Mouse (Mus musculus): ENCODE data around the gene Zgrf1. TPM values are rescaled to one million over a fixed set of nuclear protein-coding genes. Genes with fewer than 3 reads are reported as not detected.
A peak's percentile ranks its signal among the peaks of the same experiment; 100 is the strongest.

The Zgrf1 gene
- 2.8 and 3.2 TPM in 2 replicates for total RNA-seq (2021)
- long read RNA-seq, experiment 1, partial matches to known transcripts = 1 of 4 reads
- long read RNA-seq, experiment 1, other reads (novel, unspliced or antisense) = 2 of 4 reads
- long read RNA-seq, experiment 2, partial matches to known transcripts = 1 of 1 reads
- long read RNA-seq, experiment 2, other reads (novel, unspliced or antisense) = 0 of 1 reads

DNA sequence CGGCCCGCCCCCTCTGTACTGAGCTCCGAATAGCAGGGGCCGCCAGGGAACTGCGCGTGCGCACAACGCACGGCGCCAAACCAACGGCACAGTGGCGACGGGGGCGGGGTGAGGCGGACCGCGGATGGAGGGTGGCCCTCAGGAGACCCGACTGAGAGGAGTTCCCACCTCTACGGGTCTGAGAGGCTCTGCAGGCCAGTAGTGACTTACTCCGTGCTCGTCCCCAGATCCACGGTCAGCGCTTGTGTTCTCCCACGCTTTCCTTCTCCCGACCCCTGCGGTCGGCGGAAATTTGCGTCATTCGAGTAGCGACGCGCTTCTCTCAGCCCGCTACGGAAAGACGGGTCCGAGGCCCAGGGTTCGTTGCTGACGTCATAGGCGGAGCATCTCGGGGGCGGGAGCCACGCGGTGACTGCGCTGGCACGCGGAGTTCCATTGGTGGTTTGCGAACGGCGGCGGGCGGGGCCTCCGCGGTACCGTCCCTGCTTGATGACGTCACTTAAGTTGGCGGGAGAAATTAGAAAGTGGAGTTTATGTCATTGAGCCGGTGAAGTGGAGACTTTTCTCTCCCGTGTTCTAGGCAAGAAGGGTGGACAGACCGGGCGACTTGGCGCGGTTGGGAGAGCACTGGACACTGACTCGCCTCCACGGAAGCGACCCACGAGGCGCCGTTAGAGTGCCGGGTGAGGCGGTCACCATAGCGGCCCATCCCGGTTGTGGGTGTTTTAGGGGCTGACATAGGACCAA lies at the start of gene Zgrf1, which contains the start of gene Larp7:
TSS of gene Zgrf1 (plus strand) at position 517 of the 747 bp plus-strand sequence.
TSS of gene Larp7 (minus strand) at position 377 of the 747 bp plus-strand sequence.
- DNase-seq = peak; percentile 99

DNA sequence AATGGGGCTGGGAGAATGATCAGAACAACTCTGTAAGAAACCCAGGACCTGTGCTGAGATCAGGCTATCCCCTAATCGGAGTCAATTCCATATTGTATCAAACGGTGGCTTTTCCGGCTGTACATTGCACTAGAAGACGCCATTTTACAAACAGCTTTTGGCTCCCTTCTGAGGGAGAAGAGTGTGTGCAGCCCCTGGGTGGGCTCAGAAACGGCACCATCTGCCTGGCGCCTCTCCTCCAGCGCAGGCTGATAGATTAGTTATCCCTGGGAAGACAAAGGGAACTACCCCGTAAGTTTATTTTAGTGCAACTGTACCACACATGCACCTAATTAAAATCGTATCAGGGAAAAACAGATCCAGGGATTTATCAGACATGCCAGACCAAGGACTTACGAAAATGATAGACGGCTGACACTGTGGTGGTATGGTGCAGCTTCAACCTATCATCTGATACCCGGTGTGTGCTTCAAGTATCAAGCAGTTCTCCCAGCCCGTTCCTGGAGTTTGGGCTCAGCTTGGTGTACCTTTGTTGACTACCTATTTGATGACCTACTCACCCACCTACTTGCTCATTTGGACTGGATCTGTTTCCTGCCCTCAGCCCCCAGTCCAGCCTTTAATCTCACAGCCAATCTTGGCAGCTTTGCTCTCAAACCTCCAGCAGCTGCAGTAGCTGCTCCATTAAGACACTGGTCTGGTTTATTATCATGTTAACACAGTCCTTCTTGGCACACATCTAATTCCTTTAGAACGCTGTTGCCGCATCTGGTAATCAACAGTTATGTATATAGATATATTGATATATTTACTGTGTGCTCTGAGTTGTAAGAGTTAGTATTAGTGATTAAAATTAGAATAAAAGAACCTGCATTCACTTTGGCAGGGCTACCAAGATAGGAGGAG lies 45.2 kb upstream of the Zgrf1 start:
- DNase-seq = no peak

DNA sequence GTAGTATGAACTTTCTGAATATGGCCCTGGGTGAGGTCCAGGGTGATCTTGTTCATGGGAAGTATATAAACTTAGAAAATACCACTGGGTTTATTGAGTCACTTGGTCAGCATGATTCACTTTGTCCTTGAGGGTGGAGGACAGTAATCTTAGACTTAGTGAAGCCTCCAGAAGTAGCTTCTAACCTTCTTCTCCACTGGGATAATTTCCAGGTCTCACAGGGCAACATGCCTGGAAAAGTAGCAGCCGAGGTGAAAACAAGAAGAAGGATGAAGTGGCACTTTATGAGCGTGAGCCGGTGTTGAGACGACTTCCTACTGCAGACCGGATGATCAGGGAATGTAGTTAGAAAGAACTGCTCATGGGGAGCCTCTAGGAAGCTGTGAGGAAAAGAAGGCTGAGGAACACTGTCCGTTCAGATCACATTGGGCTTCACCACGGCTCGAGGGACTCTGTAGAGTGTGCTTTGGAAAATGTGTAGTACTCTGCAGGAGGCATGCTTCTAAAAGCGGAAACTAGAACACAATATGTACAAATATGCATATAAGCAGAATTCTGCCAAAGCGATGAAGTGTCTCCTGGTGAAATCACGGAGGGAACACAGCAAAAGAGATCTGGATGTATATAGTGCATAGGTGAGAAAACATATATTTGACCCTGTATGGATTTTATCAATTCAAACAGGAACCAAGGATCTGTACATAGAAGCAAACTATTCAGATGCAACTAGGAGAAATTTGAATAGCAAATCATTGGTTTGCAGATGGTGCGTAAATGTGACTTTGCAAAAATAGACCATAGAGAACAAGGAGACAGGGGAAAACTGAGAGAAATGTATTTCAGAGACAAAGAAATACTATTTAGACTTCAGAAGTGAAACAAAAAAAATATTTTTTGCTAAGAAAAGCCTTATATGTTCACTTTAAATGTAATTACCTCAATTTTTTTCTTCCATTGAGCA lies 41.2 kb upstream of the Zgrf1 start:
- DNase-seq = peak; percentile 47

DNA sequence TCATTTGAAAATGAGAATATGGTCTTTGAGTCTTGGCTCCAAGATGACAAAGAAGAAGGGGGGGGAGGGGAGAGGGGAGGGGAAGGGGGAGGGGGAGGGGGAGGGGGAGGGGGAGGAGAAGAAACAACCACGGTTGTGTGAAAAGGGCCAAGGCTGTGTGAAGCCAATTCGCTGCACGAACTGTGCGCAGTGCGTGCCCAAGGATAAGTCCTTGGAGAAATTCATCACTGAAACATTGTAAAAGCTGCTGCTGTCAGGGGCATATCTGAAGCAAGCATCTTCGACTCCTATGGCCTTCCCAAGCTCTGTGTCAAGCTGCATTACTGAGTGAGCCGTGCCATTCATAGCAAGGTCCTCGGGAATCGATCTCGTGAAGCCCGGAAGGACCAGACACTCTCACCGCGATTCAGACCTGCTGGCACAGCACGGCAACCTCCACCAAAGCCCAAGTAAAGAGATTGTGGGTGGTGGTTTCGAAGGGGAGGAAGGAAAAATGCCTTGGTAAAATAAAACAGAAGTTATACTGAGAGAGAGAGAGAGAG lies 40.4 kb upstream of the Zgrf1 start:
- peak; percentile 72 for DNase-seq

DNA sequence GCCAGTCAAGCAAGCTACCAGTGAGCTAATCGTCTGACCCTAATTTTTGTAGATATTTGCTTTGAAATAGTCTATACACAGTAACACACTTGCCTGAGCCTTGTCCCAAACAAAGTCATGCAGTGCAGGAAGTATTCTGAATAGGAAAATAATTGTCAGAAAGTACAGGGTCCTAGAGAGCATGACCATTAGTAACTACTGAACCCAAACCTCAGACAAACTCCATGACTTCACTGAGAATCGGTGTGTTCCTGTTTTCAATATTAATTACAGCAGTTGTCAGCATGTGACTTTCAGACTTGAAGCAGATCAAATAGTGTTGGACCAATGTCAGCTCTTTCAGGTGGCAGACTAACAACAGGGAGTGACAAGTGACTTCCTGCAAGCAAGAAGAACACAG lies 39.6 kb upstream of the Zgrf1 start:
- DNase-seq = no peak

DNA sequence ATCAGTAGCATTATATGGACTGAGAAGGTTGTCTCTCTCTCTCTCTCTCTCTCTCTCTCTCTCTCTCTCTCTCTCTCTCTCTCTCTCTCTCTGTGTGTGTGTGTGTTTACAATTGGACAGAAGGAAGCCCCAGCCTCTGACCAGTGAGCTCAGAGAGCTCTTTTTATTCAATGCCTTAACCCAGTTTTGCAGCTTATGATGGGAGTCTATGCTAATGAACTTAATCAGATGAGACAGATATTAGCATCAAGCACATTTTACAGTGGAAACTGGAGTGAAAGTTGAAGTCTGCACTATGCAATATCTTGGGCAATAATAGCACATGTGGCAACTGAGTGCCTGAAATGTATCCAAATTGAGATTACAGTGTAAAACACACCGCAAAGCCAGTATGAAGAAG lies 38.0 kb upstream of the Zgrf1 start:
- no peak for DNase-seq

DNA sequence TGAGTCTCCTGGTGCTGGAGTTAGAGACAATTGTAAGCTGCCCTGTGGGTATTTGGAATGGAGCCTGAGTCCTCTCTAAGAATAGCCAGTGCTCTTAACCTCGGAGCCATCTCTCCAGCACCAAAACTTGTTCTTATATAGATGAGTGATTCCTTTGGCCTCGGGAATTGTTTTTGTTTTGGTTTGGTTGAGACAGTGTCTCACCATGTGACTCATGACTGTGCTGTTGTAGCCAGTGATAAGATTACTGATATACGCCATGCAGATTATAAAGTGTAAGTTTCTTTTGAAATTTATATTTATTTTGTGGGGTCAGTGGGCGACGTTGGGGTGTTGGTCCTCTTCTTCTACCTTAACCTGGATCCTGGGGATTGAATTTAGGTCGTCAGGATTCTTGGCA lies 33.0 kb upstream of the Zgrf1 start:
- no peak for DNase-seq

DNA sequence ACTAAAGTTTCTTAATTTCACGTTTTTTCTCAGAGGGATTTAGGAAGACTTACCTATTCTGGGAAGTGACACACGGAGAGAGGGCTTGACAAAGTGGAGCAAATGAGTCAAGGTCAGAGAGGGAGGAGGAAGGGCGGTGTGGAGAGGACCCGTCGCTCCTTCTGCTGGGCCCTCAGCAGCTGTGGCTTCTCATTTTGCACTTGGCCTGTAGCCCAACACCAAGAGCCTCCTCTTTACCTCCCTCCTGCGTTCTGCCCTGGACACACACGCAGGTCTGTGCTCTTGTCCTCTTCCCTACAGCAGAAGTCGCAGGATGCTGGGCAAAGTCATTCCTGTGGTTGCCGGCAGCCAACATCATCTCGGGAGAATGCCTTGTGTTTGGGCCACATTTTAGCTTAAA lies 32.1 kb upstream of the Zgrf1 start:
- DNase-seq = no peak

DNA sequence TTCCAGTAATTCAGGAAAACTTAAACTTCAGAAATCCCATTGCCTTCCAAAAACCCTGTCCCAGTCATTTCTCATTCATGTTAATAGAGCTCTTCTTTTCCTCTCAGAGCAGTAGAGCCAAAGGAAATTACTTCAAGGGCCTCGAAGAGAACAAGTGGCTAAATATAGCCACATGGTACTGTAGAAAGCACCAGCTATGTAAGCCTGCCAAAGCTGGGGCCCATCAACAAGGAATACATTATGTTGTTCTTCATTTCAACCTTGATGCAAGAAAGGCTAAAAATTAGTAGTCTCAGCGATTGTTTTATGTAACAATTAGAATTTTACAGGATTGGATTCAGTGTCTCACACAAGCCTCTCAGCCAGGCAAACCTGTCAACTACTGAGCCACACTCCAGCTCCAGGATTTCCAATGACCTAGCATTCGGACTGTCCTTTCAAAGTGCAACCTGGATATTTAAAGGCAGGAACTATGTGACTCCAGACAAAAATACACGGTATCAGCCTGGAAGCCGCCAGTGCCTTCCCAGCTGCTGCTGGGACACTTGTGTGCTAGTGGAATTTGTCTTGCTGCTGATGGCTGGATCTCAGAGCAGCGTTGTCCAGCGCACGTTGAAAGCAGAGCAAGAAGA lies 28.0 kb upstream of the Zgrf1 start:
- DNase-seq = no peak

DNA sequence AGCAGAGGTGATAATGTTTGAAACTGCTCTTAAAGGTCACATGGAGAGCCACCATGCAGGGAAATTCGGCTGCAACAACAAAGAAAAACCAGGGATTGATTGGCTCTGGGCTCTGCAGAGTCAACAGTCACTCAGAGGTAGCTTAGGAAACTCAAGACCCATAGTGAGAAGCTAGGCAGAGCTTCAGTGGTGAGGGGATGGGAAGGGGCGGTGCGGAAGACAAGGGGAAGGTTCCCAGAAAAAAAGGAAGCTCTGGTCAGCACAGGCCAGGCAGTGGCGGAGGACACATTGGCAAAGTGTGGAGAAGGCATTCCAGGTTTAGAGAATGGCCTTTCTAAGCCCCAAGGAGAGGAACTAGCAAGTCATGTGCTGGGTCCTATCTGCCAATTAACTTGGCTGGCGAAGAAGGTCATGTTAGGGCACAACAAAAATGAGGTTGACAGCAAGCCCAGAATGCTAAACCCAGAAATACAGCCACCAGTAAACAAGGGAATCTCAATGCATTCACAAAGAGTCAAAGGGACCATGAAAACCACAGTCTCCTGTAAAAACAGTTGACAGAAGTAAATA lies 25.7 kb upstream of the Zgrf1 start:
- DNase-seq = peak; percentile 49

DNA sequence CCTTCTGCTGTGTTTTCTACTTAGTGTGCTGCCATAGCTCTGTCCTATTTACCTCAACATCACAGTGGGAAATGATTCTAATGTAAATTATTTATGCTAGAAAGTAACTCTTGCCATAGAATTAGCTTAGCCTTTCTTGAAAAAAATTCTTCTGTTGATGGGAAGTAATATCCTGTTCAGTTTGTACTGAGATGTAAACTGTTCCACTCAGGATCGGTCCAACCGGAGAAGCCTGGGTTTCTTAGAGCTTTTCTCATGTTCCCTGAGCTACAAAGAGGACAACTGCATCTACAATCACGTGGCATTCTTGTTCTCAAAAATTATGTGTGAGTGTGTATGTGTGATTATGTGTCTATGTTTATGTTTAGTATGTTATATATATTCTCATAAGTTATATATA lies 24.1 kb upstream of the Zgrf1 start:
- DNase-seq = no peak

DNA sequence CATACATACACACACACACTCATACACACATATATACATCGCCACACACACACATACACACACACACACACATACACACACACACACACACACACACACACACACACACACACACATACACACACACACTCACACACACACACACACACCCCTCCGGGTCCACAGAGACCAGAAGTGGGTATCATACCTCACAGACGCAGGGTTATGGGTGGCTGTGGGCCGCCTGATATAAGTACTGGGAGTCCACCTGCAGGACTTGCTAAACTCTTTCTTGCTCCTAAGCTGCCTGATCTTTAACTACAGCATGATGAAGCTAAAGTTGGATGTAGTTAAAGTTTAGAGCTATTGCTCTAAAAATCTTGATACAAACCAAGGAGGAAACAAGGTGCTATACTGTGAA lies 23.5 kb upstream of the Zgrf1 start:
- DNase-seq = no peak

DNA sequence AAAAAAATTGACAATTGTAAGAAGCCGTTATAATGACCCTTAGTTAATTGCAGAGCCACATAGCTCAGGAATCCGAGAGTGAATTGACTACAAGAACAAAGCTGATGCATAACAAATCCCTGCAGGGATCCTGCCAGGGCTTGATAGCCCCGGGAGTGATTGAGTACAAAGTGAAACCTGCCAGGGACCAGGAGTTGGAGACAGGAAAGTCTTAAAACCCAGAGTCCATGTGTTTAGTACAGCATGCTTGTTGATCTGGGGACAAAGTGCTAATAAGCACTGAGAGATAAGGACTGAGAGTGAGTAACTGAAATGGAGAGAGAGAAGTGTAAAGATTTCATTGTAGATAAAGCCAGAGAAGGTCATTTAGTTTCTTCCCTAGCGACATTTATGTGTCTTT lies 23.0 kb upstream of the Zgrf1 start:
- DNase-seq = no peak

DNA sequence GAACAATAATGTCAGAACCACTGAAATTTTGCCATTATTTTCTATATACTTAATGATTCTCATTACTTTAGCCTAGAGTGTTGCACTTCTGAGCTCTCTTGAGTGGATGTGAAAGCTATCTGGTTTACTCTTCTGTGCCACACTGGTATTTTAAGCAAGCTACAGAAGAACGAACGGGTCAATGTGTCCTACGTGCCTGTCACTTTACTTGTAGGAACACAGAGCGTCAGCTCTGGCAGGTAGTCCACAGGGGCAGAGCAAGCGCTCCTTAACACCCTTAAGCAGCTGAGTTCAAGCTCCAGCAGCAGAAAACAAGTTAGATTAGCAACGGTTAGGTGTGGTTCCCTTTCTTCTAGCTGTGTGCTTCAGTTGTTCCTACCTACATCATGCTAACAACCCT lies 14.1 kb upstream of the Zgrf1 start:
- DNase-seq = no peak

DNA sequence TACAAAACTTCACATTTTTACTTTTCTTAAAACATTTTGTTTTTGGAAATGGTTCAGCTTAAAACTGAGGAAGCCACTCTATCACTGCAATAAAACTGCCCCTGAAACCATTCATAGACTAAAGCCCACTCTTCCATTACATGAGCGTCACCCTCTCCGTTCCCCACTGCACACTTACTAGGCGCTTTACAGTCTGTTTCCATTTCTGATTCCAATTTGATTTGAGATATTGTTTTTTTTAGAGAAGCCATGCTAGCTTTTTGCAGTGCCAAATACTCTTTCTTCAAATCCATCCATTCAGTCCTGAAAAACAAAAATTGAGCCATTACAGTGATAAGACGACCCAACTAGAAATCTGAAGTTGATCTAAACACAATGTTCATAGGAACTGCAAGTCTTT lies 9.3 kb upstream of the Zgrf1 start:
- DNase-seq = no peak

DNA sequence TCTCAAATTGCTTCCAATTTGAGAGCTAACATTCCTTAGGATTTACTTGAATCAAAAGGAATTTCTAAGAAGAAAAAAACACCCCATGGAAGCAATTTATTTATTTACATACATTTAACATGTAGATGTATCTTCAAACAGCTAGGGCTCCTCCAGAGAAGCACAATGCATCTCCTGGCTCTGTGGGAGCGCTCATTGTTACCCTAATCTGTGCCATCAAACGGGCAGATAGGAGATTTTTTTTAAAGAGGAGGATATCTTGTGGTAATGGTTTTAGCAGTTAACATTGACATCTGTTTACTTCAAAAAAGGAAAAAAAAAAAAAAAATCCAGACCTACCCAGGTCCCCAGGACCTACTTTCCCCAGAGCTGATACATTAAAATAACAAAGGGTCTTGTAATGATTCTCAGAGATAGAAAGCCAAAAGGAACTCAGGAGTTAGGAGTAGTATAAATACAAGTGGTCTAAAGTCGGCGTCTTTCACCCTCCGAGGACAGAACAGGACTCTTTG lies 8.6 kb upstream of the Zgrf1 start:
- no peak for DNase-seq

DNA sequence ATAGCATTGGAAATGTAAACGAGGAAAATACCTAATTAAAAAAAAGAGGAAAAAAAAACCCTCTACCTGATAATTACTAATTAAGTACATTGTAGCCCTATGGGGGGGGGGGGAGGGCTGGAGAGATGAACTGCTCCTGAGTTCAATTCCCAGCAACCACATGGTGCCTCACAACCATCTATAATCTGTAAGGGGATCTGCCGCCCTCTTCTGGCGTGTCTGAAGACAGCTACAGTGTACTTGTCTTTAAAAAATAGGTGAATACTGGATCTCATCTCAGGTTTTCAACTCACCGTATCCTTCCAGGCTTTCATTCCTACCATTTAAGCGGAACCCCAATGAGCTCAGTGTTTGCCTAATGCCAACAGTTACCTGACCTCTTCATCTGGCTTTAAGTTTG lies 5.4 kb upstream of the Zgrf1 start:
- DNase-seq = peak; percentile 62

DNA sequence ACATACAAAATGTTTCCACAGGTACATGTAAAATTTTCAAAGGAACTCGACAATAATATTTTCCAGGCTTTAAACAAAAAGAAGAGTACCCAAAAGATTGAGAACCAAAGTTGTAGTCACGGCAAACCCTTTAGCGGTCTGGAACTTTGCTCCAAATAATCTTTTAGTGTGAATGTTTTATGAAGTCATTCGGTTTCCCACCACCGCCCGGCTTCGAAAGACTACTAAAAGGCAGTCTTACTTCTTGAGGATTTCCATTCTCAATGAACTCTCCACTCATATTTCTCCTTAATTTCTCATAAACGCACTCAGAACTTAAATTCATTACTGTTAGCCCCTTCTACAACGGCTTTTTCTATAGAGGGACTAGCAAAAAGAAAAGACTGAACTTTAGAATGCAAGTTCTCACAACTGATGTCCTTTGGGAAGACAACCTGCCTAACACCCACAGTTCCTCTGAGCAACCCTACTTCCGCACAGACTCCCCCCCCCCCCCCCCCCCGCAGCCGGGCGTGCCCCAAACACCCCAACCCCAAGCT lies 786 bp upstream of the Zgrf1 start:
- DNase-seq = no peak

DNA sequence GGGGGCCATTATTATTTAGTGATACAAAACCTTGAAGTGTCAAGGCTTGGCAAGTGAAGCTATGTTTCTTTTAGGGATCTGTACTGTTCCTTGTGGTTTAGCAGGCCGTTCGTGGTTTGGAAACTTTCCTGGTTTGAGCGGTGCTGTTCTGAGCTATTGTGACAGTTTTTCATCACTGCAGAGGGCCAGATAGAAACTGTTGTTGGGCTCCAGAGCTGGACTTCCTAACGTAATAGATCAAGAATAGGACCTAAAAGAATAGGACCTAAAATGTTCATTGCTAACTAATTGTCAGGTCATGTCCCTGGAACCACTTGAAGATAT lies 393 bp downstream of the Zgrf1 start:
- no peak for DNase-seq

DNA sequence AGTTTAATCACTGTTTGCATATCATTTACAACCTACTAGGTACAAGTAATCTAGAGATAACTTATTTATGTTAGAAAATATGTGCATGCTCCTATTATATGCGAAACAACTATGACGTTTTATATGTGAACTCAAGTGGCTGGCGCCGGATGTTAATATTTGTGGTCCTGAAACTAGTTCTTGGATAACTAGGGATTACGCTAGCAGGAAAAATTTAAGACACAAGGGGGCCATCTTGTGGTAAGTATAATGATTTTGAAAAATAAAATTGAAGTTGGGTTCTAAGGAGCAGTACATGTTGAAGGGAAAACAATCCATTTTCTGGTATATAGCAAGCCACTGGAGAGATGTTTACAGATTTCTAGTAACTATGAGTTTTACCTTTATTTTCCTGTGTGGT lies 1.4 kb downstream of the Zgrf1 start:
- DNase-seq = no peak
